Mouse (Mus musculus) naive thymus-derived CD4-positive, alpha-beta T cell, adult 5 months (primary cell): ENCODE results near the gene Slc25a10. TPM values are rescaled to one million over a fixed set of nuclear protein-coding genes. Genes with fewer than 3 reads are reported as not detected.

Experiments
- polyA plus RNA-seq: library from polyadenylated mRNA; unstranded; fragments of 100-300 nt; shearing (Covaris generic); gene quantifications from one replicate; pipeline ENCODE4 v1.2.1, GENCODE M21; 2017

Slc25a10 gene
- polyA plus RNA-seq, result 6.9 TPM

DNA sequence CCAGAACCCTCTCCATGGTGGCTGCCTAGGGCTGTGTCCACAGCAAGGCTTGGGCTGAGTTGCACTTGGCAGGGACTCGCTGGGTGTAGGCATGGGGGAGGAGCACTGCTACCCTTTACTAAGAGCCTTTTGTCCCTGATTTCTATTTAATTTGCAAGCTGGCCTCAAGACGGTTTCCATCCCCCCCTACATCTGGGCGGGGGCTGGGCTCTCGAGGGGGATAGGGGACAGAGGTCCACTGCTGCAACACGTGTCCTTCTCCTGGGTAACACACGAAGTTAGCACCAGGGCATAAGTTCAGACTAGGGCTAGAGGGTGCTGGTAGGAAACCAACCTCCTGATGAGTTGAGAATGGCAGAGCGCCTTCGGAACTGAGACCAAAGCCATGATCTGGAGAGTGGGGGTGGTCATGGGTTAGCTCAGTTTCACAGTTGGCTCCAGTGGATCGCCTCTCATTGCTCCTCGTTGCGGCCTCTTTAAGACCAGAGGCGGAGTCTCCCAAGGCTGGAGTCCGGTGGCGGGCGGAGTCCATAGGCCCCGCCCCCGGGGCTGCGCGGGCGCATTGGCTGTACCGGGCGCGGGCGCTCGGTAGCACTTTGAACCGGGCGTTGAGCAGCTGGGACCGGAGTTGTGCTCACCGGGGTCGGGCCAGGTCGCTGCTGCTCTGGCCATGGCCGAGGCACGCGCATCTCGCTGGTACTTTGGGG, at the start of gene Slc25a10:
Gene Slc25a10 (plus strand): TSS at position 524 of the 707 bp plus-strand sequence.

GRCm38 (mm10) chr11:120442344-120442743, 49.3 kb upstream of the Slc25a10 start, which contains the start of gene Tspan10:
Tspan10 (plus strand) TSS chr11:120442644.

DNA sequence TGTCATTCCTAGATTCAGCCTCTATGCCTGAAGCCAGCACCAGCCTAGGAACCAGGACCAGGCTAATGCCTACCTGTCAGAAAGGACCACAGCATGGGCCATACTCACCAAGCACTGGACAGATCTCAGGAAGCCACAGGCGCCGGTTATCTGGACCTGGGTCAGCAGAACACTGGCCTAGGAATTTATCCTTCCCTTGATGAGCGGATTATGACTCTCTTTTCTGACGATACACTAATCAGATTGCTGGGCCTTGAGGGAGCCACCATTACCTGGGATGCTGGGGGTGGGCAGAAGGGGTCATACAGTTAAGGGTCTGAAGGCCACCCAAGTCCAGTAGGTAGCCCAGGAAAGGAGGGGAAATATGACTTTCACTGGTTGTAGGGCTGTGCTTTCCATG, 38.3 kb upstream of the Slc25a10 start, which contains the start of gene Pde6g:
Gene Pde6g (minus strand): TSS at position 195 of the 400 bp plus-strand sequence.

DNA sequence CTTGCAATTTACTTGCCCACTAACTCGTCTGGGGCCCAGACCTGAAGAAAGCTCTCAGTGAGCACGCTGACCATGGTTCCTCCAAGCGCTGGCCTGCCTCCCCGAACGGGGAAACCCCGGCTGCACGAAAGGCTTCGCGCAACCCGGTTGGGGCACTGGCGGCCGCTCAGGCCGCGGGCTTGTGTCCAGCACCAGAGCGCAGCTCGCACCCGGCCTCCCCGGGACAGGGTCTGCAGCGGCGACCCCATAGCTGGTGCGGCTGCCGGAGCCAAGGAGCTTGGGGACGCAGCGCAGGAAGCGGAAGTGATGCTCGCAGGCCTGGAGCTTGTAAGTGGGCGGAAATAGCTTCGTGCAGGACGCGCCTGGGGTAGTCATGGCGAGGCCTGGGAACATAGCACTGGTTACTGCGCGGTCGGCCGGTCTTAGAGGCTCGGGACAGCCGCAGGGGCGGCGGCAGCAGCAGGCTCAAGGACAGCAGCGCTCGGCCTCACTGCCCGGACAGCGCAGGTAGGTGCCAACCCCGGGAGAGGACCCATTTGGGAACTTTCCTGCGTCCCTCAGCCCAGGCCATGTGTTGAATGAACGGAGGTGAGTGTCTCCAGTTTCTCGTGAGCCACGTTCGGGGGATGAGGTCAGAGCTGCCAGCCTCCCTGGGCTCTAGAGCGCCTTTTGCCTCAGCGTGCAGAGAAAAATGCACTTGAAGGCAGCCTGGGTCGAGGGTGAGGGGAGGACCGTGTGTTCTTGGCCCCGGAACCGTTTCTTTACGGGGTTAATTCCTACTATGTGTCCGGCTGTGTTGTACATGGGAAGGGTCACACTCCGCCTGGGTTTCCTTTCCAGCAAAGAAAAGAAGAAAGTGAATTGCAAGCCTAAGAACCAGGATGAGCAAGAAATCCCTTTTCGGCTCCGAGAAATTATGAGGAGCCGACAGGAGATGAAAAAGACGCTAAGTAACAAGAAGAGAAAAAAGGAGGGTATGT, 33.6 kb upstream of the Slc25a10 start, which contains the start of the genes Oxld1 and Ccdc137:
Gene Oxld1 (minus strand): TSS at position 297 of the 980 bp plus-strand sequence.
Gene Ccdc137 (plus strand): TSS at position 344 of the 980 bp plus-strand sequence.

DNA sequence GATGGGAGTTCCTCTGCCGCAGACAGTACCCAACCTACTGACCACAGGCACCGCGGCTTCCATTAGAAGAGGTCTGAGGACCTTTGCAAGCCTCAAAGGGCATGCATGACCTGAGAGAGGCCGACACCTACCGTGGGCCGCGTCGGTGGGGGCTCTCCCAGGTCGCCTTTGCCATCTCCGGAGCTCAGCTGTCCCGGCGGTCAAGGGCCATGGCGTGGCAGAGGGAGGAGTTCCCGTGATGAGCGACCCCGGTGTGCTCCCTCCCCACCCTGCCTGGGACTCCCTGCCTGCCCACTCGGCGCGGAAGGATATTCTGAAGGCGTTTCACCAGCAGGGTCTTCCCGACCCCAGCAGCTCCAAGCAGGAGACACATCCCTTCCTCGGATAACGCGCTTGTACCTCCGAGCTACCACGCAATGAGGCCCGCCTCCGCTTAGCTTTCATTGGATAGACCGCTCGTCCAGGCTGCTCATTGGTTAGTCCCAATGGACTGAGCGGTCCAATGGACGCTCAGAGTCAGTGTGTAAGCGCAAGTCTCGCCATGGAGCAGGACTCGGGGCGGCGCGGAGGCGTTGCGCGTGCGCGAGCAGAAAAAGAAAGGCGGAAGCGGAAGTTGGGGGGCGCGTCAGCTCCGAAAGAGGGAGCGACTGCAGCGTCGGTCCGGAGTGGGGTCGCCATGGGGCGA, 24.4 kb upstream of the Slc25a10 start, which contains the start of gene Arl16:
Gene Arl16 (minus strand): TSS at position 557 of the 685 bp plus-strand sequence.

GRCm38 (mm10) chr11:120484265-120484981, 7.2 kb upstream of the Slc25a10 start, which contains the start of gene Mrpl12:
Mrpl12 (plus strand) TSS chr11:120484613.

DNA sequence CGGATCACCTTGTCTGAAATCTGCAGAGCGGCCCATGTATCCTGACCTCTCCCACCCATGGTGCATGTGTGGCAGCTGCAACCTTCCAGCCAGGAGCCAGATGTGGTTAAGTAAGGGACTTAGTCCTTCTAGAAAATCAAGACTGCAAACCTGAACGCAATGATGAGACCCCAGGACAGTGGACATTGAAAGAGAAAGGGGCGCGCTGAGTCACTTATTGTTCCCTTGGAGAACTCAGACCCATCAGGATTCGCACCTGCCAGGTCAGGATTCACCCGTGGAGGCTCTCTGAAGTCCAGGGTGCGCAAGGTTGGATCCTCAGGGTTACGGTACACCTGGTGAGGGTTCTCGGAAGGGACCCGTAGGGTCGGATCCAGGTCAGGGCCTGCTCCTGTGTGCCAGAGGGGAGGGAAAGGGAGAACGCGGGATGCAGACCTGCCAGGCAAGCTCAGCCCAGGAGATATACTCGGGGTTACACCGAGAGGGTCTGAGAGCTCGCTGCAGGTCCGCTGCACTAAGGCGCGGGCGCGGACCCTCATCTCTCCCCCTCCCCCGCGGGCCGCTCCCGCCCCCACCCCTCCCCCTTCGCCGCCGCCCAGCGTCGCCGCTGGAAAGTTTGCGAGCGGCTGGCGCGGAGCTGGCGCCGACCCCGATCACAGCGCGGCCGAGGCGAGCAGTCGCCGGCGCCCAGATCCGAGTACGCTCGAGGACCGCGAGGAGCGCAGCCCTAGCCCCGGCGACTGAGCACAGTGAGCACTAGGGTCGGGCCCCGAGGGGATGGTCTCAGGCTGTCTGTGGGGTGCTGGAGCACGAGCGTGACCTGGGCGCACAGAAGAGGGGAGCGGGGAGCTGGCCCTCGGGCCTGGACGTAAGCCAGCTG, 38.7 kb downstream of the Slc25a10 start, which contains the start of gene Gcgr:
Gene Gcgr (plus strand): TSS at position 615 of the 880 bp plus-strand sequence.

Other genes with a start within 250 kb of the Slc25a10 start
- gene Actg1, start 143.3 kb upstream of the Slc25a10 start, polyA plus RNA-seq, result 1,734 TPM
- gene Fscn2, start 130.3 kb upstream of the Slc25a10 start, polyA plus RNA-seq, result not detected
- gene Faap100, start 113.1 kb upstream of the Slc25a10 start, polyA plus RNA-seq, result 24.8 TPM
- 56.3 TPM for gene Nploc4, start 54.1 kb upstream of the Slc25a10 start, polyA plus RNA-seq
- gene Tspan10, start 49.2 kb upstream of the Slc25a10 start, polyA plus RNA-seq, result not detected
- 0.19 TPM for gene Pde6g, start 38.3 kb upstream of the Slc25a10 start, polyA plus RNA-seq
- gene Oxld1, start 33.8 kb upstream of the Slc25a10 start, polyA plus RNA-seq, result 2.3 TPM
- gene Ccdc137, start 33.7 kb upstream of the Slc25a10 start, polyA plus RNA-seq, result 24.3 TPM
- 11.5 TPM for gene Arl16, start 24.2 kb upstream of the Slc25a10 start, polyA plus RNA-seq
- gene Mrpl12, start 7.2 kb upstream of the Slc25a10 start, polyA plus RNA-seq, result 43.3 TPM
- gene Gcgr, start 38.9 kb downstream of the Slc25a10 start, polyA plus RNA-seq, result not detected
- 80.5 TPM for gene Mcrip1, start 57.9 kb downstream of the Slc25a10 start, polyA plus RNA-seq
- gene Ppp1r27, start 59.3 kb downstream of the Slc25a10 start, polyA plus RNA-seq, result not detected
- gene P4hb, start 81.4 kb downstream of the Slc25a10 start, polyA plus RNA-seq, result 187 TPM
- gene Arhgdia, start 89.8 kb downstream of the Slc25a10 start, polyA plus RNA-seq, result 668 TPM
- gene Alyref, start 106.5 kb downstream of the Slc25a10 start, polyA plus RNA-seq, result 272 TPM
- 79.1 TPM for gene Anapc11, start 106.6 kb downstream of the Slc25a10 start, polyA plus RNA-seq
- not detected for gene Npb, start 116.6 kb downstream of the Slc25a10 start, polyA plus RNA-seq
- 242 TPM for gene Pcyt2, start 126.1 kb downstream of the Slc25a10 start, polyA plus RNA-seq
- 190 TPM for gene Sirt7, start 133.4 kb downstream of the Slc25a10 start, polyA plus RNA-seq
- gene Mafg, start 141.8 kb downstream of the Slc25a10 start, polyA plus RNA-seq, result 23.3 TPM
- gene Pycr1, start 151.9 kb downstream of the Slc25a10 start, polyA plus RNA-seq, result 1.1 TPM
- gene Myadml2, start 156.3 kb downstream of the Slc25a10 start, polyA plus RNA-seq, result not detected
- gene Notum, start 169.3 kb downstream of the Slc25a10 start, polyA plus RNA-seq, result not detected
- 141 TPM for gene Aspscr1, start 181.1 kb downstream of the Slc25a10 start, polyA plus RNA-seq
- gene Cenpx, start 221.9 kb downstream of the Slc25a10 start, polyA plus RNA-seq, result 77.0 TPM
- 69.5 TPM for gene Lrrc45, start 222.1 kb downstream of the Slc25a10 start, polyA plus RNA-seq
- gene Rac3, start 229.6 kb downstream of the Slc25a10 start, polyA plus RNA-seq, result 1.1 TPM
- gene Dcxr, start 235.4 kb downstream of the Slc25a10 start, polyA plus RNA-seq, result 0.66 TPM
- not detected for gene Cbr2, start 240.3 kb downstream of the Slc25a10 start, polyA plus RNA-seq